21 mouse cellular contexts compared by ENCODE assay signal in the genomic region with DNA sequence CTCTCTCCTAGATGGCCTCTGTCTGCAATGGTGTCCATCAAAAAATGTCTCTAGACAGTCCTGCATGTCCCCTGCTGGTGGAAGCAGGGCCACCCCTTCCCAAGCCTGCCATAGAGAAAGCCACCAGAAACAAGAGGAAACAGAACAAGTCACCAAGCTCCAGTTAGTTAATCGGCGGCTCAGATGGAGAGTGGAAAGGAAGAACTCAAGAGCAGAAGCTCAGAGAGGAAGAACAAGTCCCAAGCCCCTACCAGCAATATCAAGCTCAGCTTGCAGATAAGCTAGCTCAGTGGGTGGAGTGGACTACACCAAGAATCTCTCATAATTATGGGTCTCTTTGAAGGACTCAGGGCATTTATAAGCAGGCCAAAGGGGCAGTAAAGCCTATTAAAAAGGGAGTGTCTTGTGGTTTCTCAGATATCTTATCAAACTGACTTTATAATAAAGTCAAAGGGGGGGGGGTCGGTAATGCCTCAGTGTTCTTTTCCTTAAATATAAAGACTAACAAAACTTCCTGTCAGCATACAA.
A peak's percentile ranks its signal among the peaks of the same experiment; 100 is the strongest.
DNase-seq lines count a peak whose midpoint lies in the region; TF ChIP-seq lines count a peak whose summit lies in the region.
"Had no signal": no experiment of that assay in that cellular context is flagged by ENCODE, and none has a peak within 500 bp of the region (broad histone marks: within the 10 kb centered on the region; RNA-seq: fewer than 3 reads in every experiment).

No protein-coding gene starts in this region.

- peaks cover 3% of the 10 kb centered on the region; the same call in 1 of the 2 replicates for H3K4me1 ChIP-seq in kidney, adult 2 months (ENCODE audit: control insufficient read depth, insufficient read depth, low read length)
- peaks cover 20% of the 10 kb centered on the region; the same call in 1 of the 2 replicates for H3K4me1 ChIP-seq in small intestine, adult 2 months (ENCODE audit: control insufficient read depth, insufficient read depth, insufficient read length, low read length)
- H3K4me1 ChIP-seq: embryonic facial prominence, embryonic 15.5 days had no signal

- 59% methylated on average over 3 of the region's 3 CpGs for WGBS in kidney, adult 2 months
- 30% methylated on average over 3 of the region's 3 CpGs for WGBS in small intestine, adult 2 months

- H3K27me3 ChIP-seq in kidney, adult 2 months (replicated peaks; ENCODE audit: control insufficient read depth, insufficient read depth, low read length): no peaks in the 10 kb centered on the region
- no peaks in the 10 kb centered on the region for H3K27me3 ChIP-seq in small intestine, adult 2 months (ENCODE audit: control insufficient read depth, insufficient read depth, low read length)

- TF ChIP-seq POLR2A in kidney, adult 2 months (IDR thresholded peaks at IDR 0.05; ENCODE audit: low read depth, low read length): no peak
- TF ChIP-seq POLR2A in small intestine, adult 2 months (IDR thresholded peaks at IDR 0.05; ENCODE audit: low read depth, low read length): no peak

- no peak overlapping the region for H3K4me3 ChIP-seq in kidney, adult 2 months (ENCODE audit: insufficient read depth, low read depth, low read length)
- no peak overlapping the region for H3K4me3 ChIP-seq in small intestine, adult 2 months (ENCODE audit: low read depth, low read length)
- H3K4me3 ChIP-seq in left cerebral cortex, adult 2 months: no peak overlapping the region
- H3K4me3 ChIP-seq: embryonic facial prominence, embryonic 13.5 days; embryonic facial prominence, embryonic 15.5 days; erythroblast, embryonic 14.5 days; forebrain, embryonic 10.5 days; forebrain, embryonic 12.5 days had no signal

- no peak for TF ChIP-seq CTCF in kidney, adult 2 months (conservative IDR thresholded peaks at IDR 0.05; ENCODE audit: insufficient read depth, insufficient read length, low read depth, low read length)
- no peak for TF ChIP-seq CTCF in small intestine, adult 2 months (IDR thresholded peaks at IDR 0.05; ENCODE audit: extremely low read depth, insufficient read length, insufficient replicate concordance, low read depth, low read length)
- TF ChIP-seq CTCF in left cerebral cortex, adult 2 months (IDR thresholded peaks at IDR 0.05): no peak

- intact Hi-C loops in left cerebral cortex, adult 2 months (cut with DNase I): no loop called here
- intact Hi-C loops in left cerebral cortex, postnatal 4 days (cut with DNase I): no loop called here

- no peak for DNase-seq in kidney, adult 2 months
- DNase-seq in kidney, postnatal 36 days: no peak
- DNase-seq in MEL-GATA-1-ER (ENCODE audit: extremely low read depth, low read depth): peak; percentile 33
- DNase-seq in left cerebral cortex, adult 2 months (ENCODE audit: extremely low spot score in 1 of 2, low spot score in 2 of 2): no peak
- no peak for DNase-seq in left cerebral cortex, postnatal 4 days
- DNase-seq: adrenal gland, adult 2 months; adrenal gland, postnatal 10 days; adrenal gland, postnatal 25 days; cerebellum, adult 11 months; cerebellum, adult 18-20 months; cerebellum, adult 8-10 months; cerebellum, adult 9-11 months; cerebellum, postnatal 14 days; cerebellum, postnatal 36 days; embryo, embryonic 11 days had no signal

- H3K27ac ChIP-seq in kidney, adult 2 months (ENCODE audit: insufficient read depth, low read depth, low read length): 0 out of 2 replicates have a peak overlapping the region, but pooled peaks have one; percentile 11
- H3K27ac ChIP-seq in small intestine, adult 2 months (ENCODE audit: insufficient read depth, low read depth, low read length): peak overlapping the region; percentile 51
- no peak overlapping the region for H3K27ac ChIP-seq in left cerebral cortex, adult 2 months
- H3K27ac ChIP-seq: embryonic facial prominence, embryonic 13.5 days; embryonic facial prominence, embryonic 15.5 days; forebrain, embryonic 10.5 days; forebrain, embryonic 12.5 days had no signal

- H3K36me3 ChIP-seq in kidney, adult 2 months (ENCODE audit: control insufficient read depth, insufficient read depth, low read length): no peaks in the 10 kb centered on the region
- H3K36me3 ChIP-seq in small intestine, adult 2 months (ENCODE audit: control insufficient read depth, insufficient read depth, low read length): no peaks in the 10 kb centered on the region
- H3K36me3 ChIP-seq: embryonic facial prominence, embryonic 13.5 days; embryonic facial prominence, embryonic 15.5 days; forebrain, embryonic 10.5 days; forebrain, embryonic 12.5 days had no signal
